Mouse (Mus musculus): ENCODE measurements around the gene Cdh4.

DNA sequence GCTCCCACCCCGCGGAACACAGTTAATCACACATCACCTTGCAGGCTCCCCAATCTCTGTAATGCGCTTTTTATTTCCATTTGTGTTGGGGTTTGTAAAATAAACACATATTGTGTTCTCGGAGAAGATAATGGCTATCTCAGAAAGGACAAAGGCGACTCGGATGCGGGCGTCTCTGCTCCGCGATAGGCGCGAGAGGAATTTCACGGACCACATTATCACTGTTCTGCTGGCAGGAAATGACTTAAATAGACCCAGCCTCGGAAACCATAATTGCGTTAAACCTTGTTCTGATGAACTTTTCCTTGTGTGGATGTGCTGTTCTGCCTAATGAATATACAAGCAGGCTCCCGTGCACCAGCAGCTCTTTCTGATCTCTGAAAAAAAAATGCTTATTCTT is 140.7 kb downstream of the Cdh4 start:
- TF ChIP-seq CTCF (IDR thresholded peaks at IDR 0.05; ENCODE audit: control insufficient read depth, insufficient read depth, low read length) (no peak), POLR2A (IDR thresholded peaks at IDR 0.05; ENCODE audit: borderline replicate concordance, control insufficient read depth, low read depth, low read length) (no peak)
